Mouse (Mus musculus): ENCODE measurements at regions not wholly inside any gene's neighbourhood (a gene's known extent, or its start where the extent isn't known, plus 50 kb on each side); places are given as distances from the start of the nearest gene placed in this dataset.

GRCm38 (mm10) chr5:51766111-51766510, 198.6 kb upstream of the Ppargc1a start:
- TF ChIP-seq EP300 (IDR thresholded peaks at IDR 0.05; ENCODE audit: low read depth) (no peak), CTCF (IDR thresholded peaks at IDR 0.05; ENCODE audit: low read depth) (no peak)
